ENCODE assay signal across 14 mouse cellular contexts in genomic region chr15:61161397-61161796, GRCm38 (mm10).
DNase-seq lines count a peak whose midpoint lies in the region; ATAC-seq and TF ChIP-seq lines count a peak whose summit lies in the region.
"Had no signal": no experiment of that assay in that cellular context is flagged by ENCODE, and none has a peak within 500 bp of the region (broad histone marks: within the 10 kb centered on the region; RNA-seq: fewer than 3 reads in every experiment).

No protein-coding gene starts in this region.

- no peaks in the 10 kb centered on the region for H3K9me3 ChIP-seq in liver, postnatal 0 days (ENCODE audit: low read length)
- no peaks in the 10 kb centered on the region for H3K9me3 ChIP-seq in lung, postnatal 0 days (ENCODE audit: low read length)
- no peaks in the 10 kb centered on the region for H3K9me3 ChIP-seq in midbrain, embryonic 11.5 days (ENCODE audit: control insufficient read depth, low read length)
- H3K9me3 ChIP-seq: embryonic facial prominence, embryonic 13.5 days; forebrain, embryonic 15.5 days had no signal

- no peak for TF ChIP-seq POLR2A in kidney, adult 2 months (IDR thresholded peaks at IDR 0.05; ENCODE audit: low read depth, low read length)

- H3K4me1 ChIP-seq in liver, postnatal 0 days (ENCODE audit: insufficient read depth) = no peaks in the 10 kb centered on the region
- H3K4me1 ChIP-seq in kidney, adult 2 months (ENCODE audit: control insufficient read depth, insufficient read depth, low read length) = peaks cover 6% of the 10 kb centered on the region; the same call in 1 of the 2 replicates
- no peaks in the 10 kb centered on the region for H3K4me1 ChIP-seq in lung, postnatal 0 days (ENCODE audit: insufficient read depth, low read depth, low read length)
- 0 out of 2 replicates have a peak, but pooled peaks cover 2% of the 10 kb centered on the region for H3K4me1 ChIP-seq in midbrain, embryonic 11.5 days (ENCODE audit: control insufficient read depth, insufficient read depth, low read length)

- no peak overlapping the region for H3K9ac ChIP-seq in liver, postnatal 0 days (replicated peaks)
- no peak overlapping the region for H3K9ac ChIP-seq in lung, postnatal 0 days (replicated peaks; ENCODE audit: low read depth)
- no peak overlapping the region for H3K9ac ChIP-seq in midbrain, embryonic 11.5 days (ENCODE audit: low read length)
- H3K9ac ChIP-seq: embryonic facial prominence, embryonic 13.5 days; forebrain, embryonic 15.5 days had no signal

- H3K4me3 ChIP-seq in liver, postnatal 0 days (ENCODE audit: low read depth, low read length) = no peak overlapping the region
- H3K4me3 ChIP-seq in kidney, adult 2 months (ENCODE audit: insufficient read depth, low read depth, low read length) = no peak overlapping the region
- no peak overlapping the region for H3K4me3 ChIP-seq in lung, postnatal 0 days (ENCODE audit: low read depth, low read length)
- no peak overlapping the region for H3K4me3 ChIP-seq in midbrain, embryonic 11.5 days (ENCODE audit: low read depth, low read length)
- H3K4me3 ChIP-seq: embryonic facial prominence, embryonic 13.5 days; forebrain, embryonic 15.5 days had no signal

- TF ChIP-seq EP300 in liver, postnatal 0 days (IDR thresholded peaks at IDR 0.05; ENCODE audit: low read depth) = no peak
- no peak for TF ChIP-seq EP300 in lung, postnatal 0 days (IDR thresholded peaks at IDR 0.05)

- no peak overlapping the region for H3K27ac ChIP-seq in liver, postnatal 0 days (ENCODE audit: low read depth)
- no peak overlapping the region for H3K27ac ChIP-seq in kidney, adult 2 months (ENCODE audit: insufficient read depth, low read depth, low read length)
- no peak overlapping the region for H3K27ac ChIP-seq in lung, postnatal 0 days (ENCODE audit: low read length)
- no peak overlapping the region for H3K27ac ChIP-seq in midbrain, embryonic 11.5 days (ENCODE audit: low read depth, low read length)
- H3K27ac ChIP-seq: embryonic facial prominence, embryonic 13.5 days; forebrain, embryonic 15.5 days; macrophage had no signal

- peak; percentile 4 for DNase-seq in liver
- no peak for DNase-seq in liver, postnatal 0 days
- DNase-seq in adrenal gland, postnatal 10 days = peak; percentile 76
- DNase-seq in kidney, adult 2 months = peak; percentile 75
- DNase-seq in lung, postnatal 0 days (ENCODE audit: low spot score) = peak; percentile 25
- DNase-seq in midbrain, embryonic 11.5 days (ENCODE audit: low spot score, missing footprints) = no peak
- DNase-seq in cerebellum, postnatal 4 days (ENCODE audit: low spot score in 2 of 2) = no peak
- no peak for DNase-seq in layer of hippocampus, adult 9-11 months
- DNase-seq: cerebellum, postnatal 10 days; gastrocnemius, postnatal 36 days; retina, postnatal 1 day had no signal

- H3K36me3 ChIP-seq in liver, postnatal 0 days (replicated peaks; ENCODE audit: insufficient read depth, low read length) = no peaks in the 10 kb centered on the region
- H3K36me3 ChIP-seq in kidney, adult 2 months (ENCODE audit: control insufficient read depth, insufficient read depth, low read length) = no peaks in the 10 kb centered on the region
- no peaks in the 10 kb centered on the region for H3K36me3 ChIP-seq in lung, postnatal 0 days (ENCODE audit: insufficient read depth, low read length)
- no peaks in the 10 kb centered on the region for H3K36me3 ChIP-seq in midbrain, embryonic 11.5 days (ENCODE audit: control insufficient read depth, insufficient read depth, low read length)
- H3K36me3 ChIP-seq: embryonic facial prominence, embryonic 13.5 days; forebrain, embryonic 15.5 days had no signal

- 53% methylated on average over 5 of the region's 5 CpGs for WGBS in liver, postnatal 0 days (ENCODE audit: insufficient replicate concordance)
- WGBS in kidney, adult 2 months = 56% methylated on average over 5 of the region's 5 CpGs
- WGBS in lung, postnatal 0 days = 42% methylated on average over 5 of the region's 5 CpGs
- WGBS in midbrain, embryonic 11.5 days = 77% methylated on average over 5 of the region's 5 CpGs

- no peaks in the 10 kb centered on the region for H3K27me3 ChIP-seq in liver, postnatal 0 days (ENCODE audit: insufficient read depth, low read length)
- H3K27me3 ChIP-seq in kidney, adult 2 months (replicated peaks; ENCODE audit: control insufficient read depth, insufficient read depth, low read length) = no peaks in the 10 kb centered on the region
- H3K27me3 ChIP-seq in lung, postnatal 0 days (replicated peaks; ENCODE audit: insufficient read depth, low read length) = no peaks in the 10 kb centered on the region
- peaks cover 2% of the 10 kb centered on the region; the same call in 1 of the 2 replicates for H3K27me3 ChIP-seq in midbrain, embryonic 11.5 days (ENCODE audit: control insufficient read depth, insufficient read depth, low read length)
- H3K27me3 ChIP-seq: forebrain, embryonic 15.5 days had no signal

- H3K4me2 ChIP-seq in liver, postnatal 0 days (ENCODE audit: low read depth, low read length) = no peak overlapping the region
- H3K4me2 ChIP-seq in lung, postnatal 0 days (replicated peaks; ENCODE audit: low read depth, low read length) = no peak overlapping the region
- H3K4me2 ChIP-seq in midbrain, embryonic 11.5 days = no peak overlapping the region
- H3K4me2 ChIP-seq: embryonic facial prominence, embryonic 13.5 days; forebrain, embryonic 15.5 days had no signal

- ATAC-seq in liver, postnatal 0 days = no peak
- peak; percentile 56; the same call in 1 of the 2 replicates for ATAC-seq in lung, postnatal 0 days
- no peak for ATAC-seq in midbrain, embryonic 11.5 days (ENCODE audit: low FRiP score)
- ATAC-seq: forebrain, embryonic 15.5 days had no signal

- no peak for TF ChIP-seq CTCF in liver, postnatal 0 days (IDR thresholded peaks at IDR 0.05; ENCODE audit: low read depth)
- no peak for TF ChIP-seq CTCF in kidney, adult 2 months (conservative IDR thresholded peaks at IDR 0.05; ENCODE audit: insufficient read depth, insufficient read length, low read depth, low read length)
- TF ChIP-seq CTCF in lung, postnatal 0 days (IDR thresholded peaks at IDR 0.05) = no peak

Comparison
In these comparisons a context has a peak if more than half of its experiments do, and no peak if none do; other contexts are left out.
1. DNase-seq: peak in liver (single experiment), adrenal gland, postnatal 10 days (single experiment), kidney, adult 2 months (single experiment) and lung, postnatal 0 days (single experiment); none in liver, postnatal 0 days (single experiment), midbrain, embryonic 11.5 days (single experiment), cerebellum, postnatal 4 days (0 of 2) and layer of hippocampus, adult 9-11 months (single experiment).